Mouse (Mus musculus) liver, embryonic 14.5 days (tissue): Measurements from ENCODE around the gene Tsga13. TPM values are rescaled to one million over a fixed set of nuclear protein-coding genes. Genes with fewer than 3 reads are reported as not detected.

Source experiments
- ATAC-seq: fragments of 200-750 bp; cut with Nextera tagmentation; 2 replicates; pipeline ENCODE4 v1.8.0; 2017; ENCODE audit warnings: moderate number of reproducible peaks, mild to moderate bottlenecking, moderate library complexity; ENCODE audit not compliant: insufficient read depth
- DNase-seq, 3 experiments: peaks; one replicate each; pipeline ENCODE4 v3.0.0-alpha.2; 2012 to 2013; ENCODE audit warnings: low read depth in 3 of 3, low spot score in 3 of 3
- H3K27ac ChIP-seq: fragments of 300-500 bp; sonication (generic); 2 replicates; pipeline ENCODE4 v1.5.1; 2014; ENCODE audit warnings: moderate library complexity, mild to moderate bottlenecking, control low read depth, inconsistent platforms
- H3K27me3 ChIP-seq: fragments of 300-500 bp; sonication (generic); 2 replicates; pipeline ENCODE4 v1.6.1; 2014; ENCODE audit warnings: mild to moderate bottlenecking, low read length, moderate library complexity; ENCODE audit not compliant: control insufficient read depth, insufficient read depth
- H3K36me3 ChIP-seq: fragments of 300-500 bp; sonication (generic); replicated peaks from 2 replicates; pipeline ENCODE4 v1.6.1; 2014; ENCODE audit warnings: low read depth; ENCODE audit not compliant: control insufficient read depth, insufficient read depth
- H3K4me1 ChIP-seq, 2 experiments: fragments of 200-500 bp in 1 of 2; fragments of 300-500 bp in 1 of 2; sonication (generic) in 1 of 2; replicated peaks; 2 replicates each; pipeline ENCODE4 v1.6.1; 2012 to 2014; ENCODE audit warnings: antibody characterized with exemption in 1 of 2, inconsistent platforms in 1 of 2, low read length in 1 of 2; ENCODE audit not compliant: control insufficient read depth in 2 of 2, insufficient read depth in 2 of 2
- H3K4me2 ChIP-seq: fragments of 300-500 bp; sonication (generic); 2 replicates; pipeline ENCODE4 v1.6.1; 2014; ENCODE audit warnings: low read depth, mild to moderate bottlenecking, control low read depth, moderate library complexity
- H3K4me3 ChIP-seq, 2 experiments: fragments of 200-500 bp in 1 of 2; fragments of 300-500 bp in 1 of 2; sonication (generic) in 1 of 2; 2 replicates each; pipeline ENCODE4 v1.5.1; 2012 to 2014; ENCODE audit warnings: low read depth in 2 of 2, low read length in 2 of 2, mild to moderate bottlenecking in 2 of 2, control low read depth in 1 of 2, inconsistent platforms in 1 of 2, moderate library complexity in 1 of 2; ENCODE audit not compliant: insufficient read depth in 1 of 2
- H3K9ac ChIP-seq: fragments of 300-500 bp; sonication (generic); replicated peaks from 2 replicates; pipeline ENCODE4 v1.6.1; 2014; ENCODE audit warnings: mild to moderate bottlenecking, control low read depth, moderate library complexity
- H3K9me3 ChIP-seq: fragments of 300-500 bp; sonication (generic); 2 replicates; pipeline ENCODE4 v1.6.1; 2016; ENCODE audit warnings: low read length, mixed read lengths; ENCODE audit not compliant: control insufficient read depth
- CTCF ChIP-seq: IDR thresholded peaks from 2 replicates; pipeline ENCODE4 v1.5.1; 2016; ENCODE audit warnings: antibody characterized with exemption, low read depth, control low read depth
- EP300 ChIP-seq: IDR thresholded peaks from 2 replicates; pipeline ENCODE4 v1.6.1; 2016; ENCODE audit warnings: antibody characterized with exemption, low read depth
- WGBS: fragments of 180-500 bp; shearing (Covaris S2); extraction: QIAGEN DNeasy Blood & Tissue Kit; methylation state at CpG from one replicate; pipeline ENCODE4 v1.1.7; 2014; ENCODE audit not compliant: insufficient replicate concordance; 5-methylcytosine and 5-hydroxymethylcytosine counted together
- polyA plus RNA-seq, 2 experiments: library from polyadenylated mRNA; depleted of rRNA in 1 of 2; stranded (reverse) in 1 of 2; unstranded in 1 of 2; fragments of >200 nt; fragmentation: Nextera tagmentation in 1 of 2; extraction: Ambion mirVana in 1 of 2; gene quantifications; 2 replicates each; pipeline versions ENCODE4 v1.2.1 to v1.2.3; 2012 to 2014

The Tsga13 gene
- polyA plus RNA-seq, 2 experiments: 0.08 TPM; not detected in 1

GRCm38 (mm10) chr6:30897520-30897919 is 17.9 kb downstream of the Tsga13 start:
- no peak for TF ChIP-seq CTCF
- TF ChIP-seq EP300: no peak
- no peak for ATAC-seq
- Histone ChIP-seq H3K9ac (no peak overlapping the region), H3K27me3 (no peaks in the 10 kb centered on the region), H3K4me1 (peaks cover 6 to 13% of the 10 kb centered on the region in 2 experiments), H3K9me3 (no peaks in the 10 kb centered on the region), H3K36me3 (no peaks in the 10 kb centered on the region), H3K4me2 (peak overlapping the region; percentile 81), H3K27ac (no peak overlapping the region), H3K4me3 (no peak overlapping the region)
- 26% methylated on average over 6 of the region's 6 CpGs for WGBS
- peak; percentile 12 to 36 (median 17) for DNase-seq

GRCm38 (mm10) chr6:30896986-30897327 is 18.4 kb downstream of the Tsga13 start:
- H3K4me2 ChIP-seq: peak overlapping the region; percentile 81
- no peaks in the 10 kb centered on the region for H3K9me3 ChIP-seq
- 26% methylated on average over 8 of the region's 8 CpGs for WGBS
- H3K4me1 ChIP-seq: peaks cover 6 to 13% of the 10 kb centered on the region in 2 experiments
- TF ChIP-seq CTCF: no peak
- H3K9ac ChIP-seq: peak overlapping the region; percentile 39
- H3K27me3 ChIP-seq: no peaks in the 10 kb centered on the region
- peak overlapping the region; percentile 8; the same call in 1 of the 2 replicates for H3K27ac ChIP-seq
- H3K4me3 ChIP-seq: peak overlapping the region; percentile 49 to 88
- DNase-seq: no peak
- no peak for ATAC-seq
- no peaks in the 10 kb centered on the region for H3K36me3 ChIP-seq

GRCm38 (mm10) chr6:30896195-30896985 is 19.0 kb downstream of the Tsga13 start, which contains the start of gene Copg2:
Gene Copg2 (minus strand): TSS chr6:30896794.
- TF ChIP-seq EP300 (no peak), CTCF (peak; percentile 21; the same call in 1 of the 2 replicates)
- Histone ChIP-seq H3K4me1 (peaks cover 6 to 13% of the 10 kb centered on the region in 2 experiments), H3K4me2 (peak within 1 kb of the TSS; percentile 81), H3K4me3 (peak within 1 kb of the TSS; percentile 88 to 93), H3K9me3 (no peaks in the 10 kb centered on the region), H3K27ac (peak within 1 kb of the TSS; percentile 62), H3K9ac (peak within 1 kb of the TSS; percentile 94), H3K27me3 (no peaks in the 10 kb centered on the region), H3K36me3 (no peaks in the 10 kb centered on the region)
- ATAC-seq (peak; percentile 99), DNase-seq (peak; percentile 83 to 86 (median 84))
- 2% methylated on average over 78 of the region's 83 CpGs for WGBS

GRCm38 (mm10) chr6:30895819-30896194 is 19.6 kb downstream of the Tsga13 start:
- TF ChIP-seq CTCF (no peak), EP300 (no peak)
- peak overlapping the region; percentile 88 to 93 for H3K4me3 ChIP-seq
- peak overlapping the region; percentile 94 for H3K9ac ChIP-seq
- peak overlapping the region; percentile 81 for H3K4me2 ChIP-seq
- no peak for ATAC-seq
- H3K27ac ChIP-seq: peak overlapping the region; percentile 62
- DNase-seq: peak in 1 of 3 experiments; percentile 3
- no peaks in the 10 kb centered on the region for H3K36me3 ChIP-seq
- no peaks in the 10 kb centered on the region for H3K9me3 ChIP-seq
- WGBS: 27% methylated on average over 3 of the region's 3 CpGs
- H3K27me3 ChIP-seq: no peaks in the 10 kb centered on the region
- peaks cover 6 to 13% of the 10 kb centered on the region in 2 experiments for H3K4me1 ChIP-seq

GRCm38 (mm10) chr6:30893081-30893480 is 22.3 kb downstream of the Tsga13 start:
- WGBS: 76% methylated on average over 4 of the region's 4 CpGs
- H3K9me3 ChIP-seq: no peaks in the 10 kb centered on the region
- no peaks in the 10 kb centered on the region for H3K36me3 ChIP-seq
- TF ChIP-seq EP300 (no peak), CTCF (no peak)
- no peak overlapping the region for H3K4me3 ChIP-seq
- H3K4me1 ChIP-seq: peaks cover 6 to 13% of the 10 kb centered on the region in 2 experiments
- H3K4me2 ChIP-seq: no peak overlapping the region
- no peak overlapping the region for H3K9ac ChIP-seq
- DNase-seq: no peak
- no peak overlapping the region for H3K27ac ChIP-seq
- no peak for ATAC-seq
- H3K27me3 ChIP-seq: no peaks in the 10 kb centered on the region
